Mouse (Mus musculus): ENCODE data around the gene Slc6a13.

Gene Slc6a13

DNA sequence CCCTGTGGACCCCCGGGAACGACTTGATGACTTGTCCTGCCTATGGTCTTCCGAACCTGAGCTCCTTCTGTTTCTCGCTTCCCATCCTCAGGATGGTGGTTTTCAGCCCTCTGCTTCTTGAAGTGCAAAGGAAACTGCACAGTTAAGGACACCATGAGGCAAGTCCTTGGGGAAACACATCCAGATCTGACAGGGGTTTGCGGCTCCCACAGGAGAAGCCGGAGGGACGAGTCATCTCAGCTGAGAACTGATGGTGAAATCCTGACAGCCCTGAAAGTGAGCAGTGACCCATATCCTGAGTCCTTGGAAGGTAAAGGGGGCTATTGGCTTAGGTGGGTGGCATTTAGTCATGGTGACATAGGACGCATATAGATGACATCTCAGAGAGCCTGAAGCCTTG, 80.5 kb downstream of the Slc6a13 start:
- DNase-seq (ENCODE audit: low read depth) = no peak

DNA sequence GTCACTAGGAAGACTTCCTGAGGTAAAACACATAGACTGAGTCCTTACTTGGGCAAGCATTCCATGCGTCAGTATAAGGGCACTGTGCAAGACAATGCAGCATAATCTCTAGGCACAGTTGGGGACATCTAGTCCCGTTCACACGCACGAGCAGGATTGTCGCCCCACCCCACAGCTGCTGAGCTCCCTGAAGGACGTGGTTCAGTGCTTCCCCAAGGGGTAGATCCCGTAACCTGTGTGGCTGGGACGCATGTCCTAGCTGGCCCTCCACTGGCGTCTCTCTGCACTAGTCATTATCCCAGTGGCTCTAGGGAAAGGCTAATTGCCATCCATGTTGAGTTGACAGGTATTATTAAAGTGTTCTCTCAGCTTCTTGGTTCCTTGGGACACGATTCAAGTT, 82.0 kb downstream of the Slc6a13 start:
- DNase-seq (ENCODE audit: low read depth) = no peak

DNA sequence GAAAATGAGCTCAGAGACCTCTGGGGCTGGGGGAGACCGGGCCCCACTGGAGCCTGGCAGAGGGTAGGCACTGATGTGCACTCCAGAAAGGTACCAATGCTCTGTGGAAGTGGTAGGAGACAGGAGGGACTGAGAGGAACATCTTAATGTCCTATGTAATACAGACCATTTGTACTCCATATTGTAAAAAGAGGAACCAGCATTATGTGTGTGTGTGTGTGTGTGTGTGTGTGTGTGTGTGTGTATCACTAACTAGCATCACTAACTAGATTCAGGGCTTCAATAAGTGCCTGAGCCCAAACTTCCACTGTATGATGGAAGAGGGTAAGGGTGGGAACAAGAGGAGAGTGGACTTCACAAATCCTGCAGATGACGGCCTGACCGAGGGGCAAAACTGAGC, 85.4 kb downstream of the Slc6a13 start:
- DNase-seq (ENCODE audit: low read depth) = no peak
